In genomic region chr14:20765642-20766258, GRCm38 (mm10) we compare ENCODE assay signal across 7 mouse cellular contexts. TPM values are rescaled to one million over a fixed set of nuclear protein-coding genes. Genes with fewer than 3 reads are reported as not detected.
DNase-seq lines count a peak whose midpoint lies in the region; ATAC-seq and TF ChIP-seq lines count a peak whose summit lies in the region.

No protein-coding gene starts in this region.

- no peaks in the 10 kb centered on the region for H3K9me3 ChIP-seq in embryonic facial prominence, embryonic 10.5 days
- no peaks in the 10 kb centered on the region for H3K9me3 ChIP-seq in limb, embryonic 11.5 days (ENCODE audit: control insufficient read depth, low read length)
- H3K9me3 ChIP-seq in midbrain, embryonic 13.5 days = no peaks in the 10 kb centered on the region

- no peak overlapping the region for H3K4me2 ChIP-seq in limb, embryonic 11.5 days (ENCODE audit: low read depth, severe bottlenecking)
- no peak overlapping the region for H3K4me2 ChIP-seq in midbrain, embryonic 13.5 days (replicated peaks)

- peak; percentile 95; the same call in 1 of the 2 replicates for TF ChIP-seq CTCF in small intestine, adult 2 months (IDR thresholded peaks at IDR 0.05; ENCODE audit: extremely low read depth, insufficient read length, insufficient replicate concordance, low read depth, low read length)

- H3K9ac ChIP-seq in limb, embryonic 11.5 days (ENCODE audit: low read length) = no peak overlapping the region
- H3K9ac ChIP-seq in midbrain, embryonic 13.5 days (replicated peaks) = no peak overlapping the region

- 29% methylated on average over 12 of the region's 12 CpGs for WGBS in embryonic facial prominence, embryonic 10.5 days
- 27% methylated on average over 12 of the region's 12 CpGs for WGBS in limb, embryonic 11.5 days
- 30% methylated on average over 12 of the region's 12 CpGs for whole genome bisulfite sequencing in midbrain, embryonic 13.5 days
- 27% methylated on average over 12 of the region's 12 CpGs for WGBS in small intestine, adult 2 months

- DNase-seq in adrenal gland, postnatal 10 days = peak; percentile 93
- DNase-seq in embryonic facial prominence, embryonic 10.5 days (ENCODE audit: low spot score) = peak; percentile 87
- peak; percentile 93 to 97 for DNase-seq in heart, adult 18-20 months
- DNase-seq in kidney, adult 18-20 months = peak; percentile 92
- DNase-seq in limb, embryonic 11.5 days (ENCODE audit: low spot score) = peak; percentile 90

- 0 out of 2 replicates have a peak, but pooled peaks have one; percentile 26 for ATAC-seq in limb, embryonic 11.5 days (ENCODE audit: insufficient number of reproducible peaks, low FRiP score, low TSS enrichment, low read depth)
- peak; percentile 84 for ATAC-seq in midbrain, embryonic 13.5 days

- peaks cover 84% of the 10 kb centered on the region for H3K36me3 ChIP-seq in embryonic facial prominence, embryonic 10.5 days (replicated peaks)
- H3K36me3 ChIP-seq in limb, embryonic 11.5 days (ENCODE audit: control insufficient read depth, insufficient read depth, low read length) = peaks cover 14% of the 10 kb centered on the region; the same call in 1 of the 2 replicates
- H3K36me3 ChIP-seq in midbrain, embryonic 13.5 days = peaks cover 73% of the 10 kb centered on the region
- H3K36me3 ChIP-seq in small intestine, adult 2 months (ENCODE audit: control insufficient read depth, insufficient read depth, low read length) = peaks cover 30% of the 10 kb centered on the region

- H3K27me3 ChIP-seq in embryonic facial prominence, embryonic 10.5 days (replicated peaks; ENCODE audit: low read depth, poor library complexity, severe bottlenecking) = no peaks in the 10 kb centered on the region
- H3K27me3 ChIP-seq in limb, embryonic 11.5 days (ENCODE audit: control insufficient read depth, insufficient read depth, low read length) = no peaks in the 10 kb centered on the region
- no peaks in the 10 kb centered on the region for H3K27me3 ChIP-seq in midbrain, embryonic 13.5 days
- H3K27me3 ChIP-seq in small intestine, adult 2 months (ENCODE audit: control insufficient read depth, insufficient read depth, low read length) = no peaks in the 10 kb centered on the region

- H3K4me1 ChIP-seq in embryonic facial prominence, embryonic 10.5 days = peaks cover 5% of the 10 kb centered on the region; the same call in 1 of the 2 replicates
- no peaks in the 10 kb centered on the region for H3K4me1 ChIP-seq in limb, embryonic 11.5 days (ENCODE audit: control insufficient read depth, insufficient read depth, low read length)
- no peaks in the 10 kb centered on the region for H3K4me1 ChIP-seq in midbrain, embryonic 13.5 days (replicated peaks)
- H3K4me1 ChIP-seq in small intestine, adult 2 months (ENCODE audit: control insufficient read depth, insufficient read depth, insufficient read length, low read length) = no peaks in the 10 kb centered on the region

- no peak overlapping the region for H3K4me3 ChIP-seq in embryonic facial prominence, embryonic 10.5 days
- H3K4me3 ChIP-seq in limb, embryonic 11.5 days (ENCODE audit: low read depth, low read length) = no peak overlapping the region
- H3K4me3 ChIP-seq in midbrain, embryonic 13.5 days (replicated peaks) = no peak overlapping the region
- H3K4me3 ChIP-seq in small intestine, adult 2 months (ENCODE audit: low read depth, low read length) = no peak overlapping the region

- H3K27ac ChIP-seq in embryonic facial prominence, embryonic 10.5 days (replicated peaks) = peak overlapping the region; percentile 48; the same call in 1 of the 2 replicates
- H3K27ac ChIP-seq in limb, embryonic 11.5 days (replicated peaks; ENCODE audit: low read depth, low read length) = 0 out of 2 replicates have a peak overlapping the region, but pooled peaks have one; percentile 1
- no peak overlapping the region for H3K27ac ChIP-seq in midbrain, embryonic 13.5 days
- H3K27ac ChIP-seq in small intestine, adult 2 months (ENCODE audit: insufficient read depth, low read depth, low read length) = peak overlapping the region; percentile 44; the same call in 1 of the 2 replicates

- no peak for TF ChIP-seq POLR2A in small intestine, adult 2 months (IDR thresholded peaks at IDR 0.05; ENCODE audit: low read depth, low read length)

RNA-seq across cellular contexts. Expression of gene Camk2g, which starts 28.1 kb away (rescaled TPM):
- 10 to 100 TPM; 35.1 to 57.4 TPM for total RNA-seq in adrenal gland, postnatal 10 days (2021)
- 43.9 and 50.6 TPM in 2 replicates for polyA plus RNA-seq in embryonic facial prominence, embryonic 10.5 days (2016; fragmentation: Nextera tagmentation; extraction: Ambion mirVana)
- total RNA-seq in heart, adult 18-20 months (2021) = 10 to 100 TPM; 43.8 to 47.7 TPM
- 57.9 and 60.2 TPM in 2 replicates for polyA plus RNA-seq in limb, embryonic 11.5 days (2014; fragmentation: Nextera tagmentation; extraction: Ambion mirVana)
- 84.2 and 86.8 TPM in 2 replicates for polyA plus RNA-seq in midbrain, embryonic 13.5 days (2015; fragmentation: Nextera tagmentation; extraction: Ambion mirVana)
- polyA plus RNA-seq in small intestine, adult 2 months (2012; rRNA removed) = 8.1 and 12.0 TPM in 2 replicates

RNA-seq across cellular contexts. Expression of gene Ndst2, which starts 31.4 kb away (rescaled TPM):
- 10 to 100 TPM; 24.1 to 32.7 TPM for total RNA-seq in adrenal gland, postnatal 10 days (2021)
- polyA plus RNA-seq in embryonic facial prominence, embryonic 10.5 days (2016; fragmentation: Nextera tagmentation; extraction: Ambion mirVana) = 24.4 and 25.6 TPM in 2 replicates
- total RNA-seq in heart, adult 18-20 months (2021) = 1 to 10 TPM; 6.4 to 8.3 TPM
- 25.6 and 33.4 TPM in 2 replicates for polyA plus RNA-seq in limb, embryonic 11.5 days (2014; fragmentation: Nextera tagmentation; extraction: Ambion mirVana)
- polyA plus RNA-seq in midbrain, embryonic 13.5 days (2015; fragmentation: Nextera tagmentation; extraction: Ambion mirVana) = 16.8 and 19.7 TPM in 2 replicates
- polyA plus RNA-seq in small intestine, adult 2 months (2012; rRNA removed) = 11.1 and 22.1 TPM in 2 replicates

RNA-seq across cellular contexts. Expression of gene Zswim8, which starts 58.4 kb away (rescaled TPM):
- total RNA-seq in adrenal gland, postnatal 10 days (2021) = 100 to 1,000 TPM in 1 of 2 experiments, 10 to 100 TPM in 1; 83.7 to 104 TPM
- polyA plus RNA-seq in embryonic facial prominence, embryonic 10.5 days (2016; fragmentation: Nextera tagmentation; extraction: Ambion mirVana) = 34.2 and 36.3 TPM in 2 replicates
- 10 to 100 TPM; 28.5 to 36.0 TPM for total RNA-seq in heart, adult 18-20 months (2021)
- 27.2 and 28.0 TPM in 2 replicates for polyA plus RNA-seq in limb, embryonic 11.5 days (2014; fragmentation: Nextera tagmentation; extraction: Ambion mirVana)
- polyA plus RNA-seq in midbrain, embryonic 13.5 days (2015; fragmentation: Nextera tagmentation; extraction: Ambion mirVana) = 46.5 and 57.7 TPM in 2 replicates
- 79.0 and 182 TPM in 2 replicates for polyA plus RNA-seq in small intestine, adult 2 months (2012; rRNA removed)
